22 mouse cellular contexts compared by ENCODE assay signal in genomic region chr4:10792628-10793027, GRCm38 (mm10).
"Had no signal": no experiment of that assay in that cellular context is flagged by ENCODE, and none has a peak within 500 bp of the region (broad histone marks: within the 10 kb centered on the region; RNA-seq: fewer than 3 reads in every experiment).

No protein-coding gene starts in this region.

- H3K9me3 ChIP-seq: heart, embryonic 10.5 days; heart, embryonic 12.5 days; hindbrain, embryonic 13.5 days; hindbrain, embryonic 15.5 days; kidney, embryonic 15.5 days; limb, embryonic 13.5 days; limb, embryonic 15.5 days had no signal

- H3K4me2 ChIP-seq: heart, embryonic 12.5 days; hindbrain, embryonic 13.5 days; hindbrain, embryonic 15.5 days; kidney, embryonic 15.5 days; limb, embryonic 13.5 days; limb, embryonic 15.5 days had no signal

- ATAC-seq: hindbrain, postnatal 0 days; intestine, embryonic 16.5 days had no signal

- H3K27me3 ChIP-seq: heart, embryonic 12.5 days; hindbrain, embryonic 13.5 days; hindbrain, embryonic 15.5 days; kidney, embryonic 15.5 days; limb, embryonic 13.5 days; limb, embryonic 15.5 days had no signal

- H3K27ac ChIP-seq: heart, embryonic 10.5 days; hindbrain, embryonic 13.5 days; hindbrain, embryonic 15.5 days; hindbrain, postnatal 0 days; kidney, embryonic 15.5 days; kidney, postnatal 0 days; limb, embryonic 13.5 days; limb, embryonic 15.5 days had no signal

- H3K4me3 ChIP-seq: heart, embryonic 10.5 days; heart, embryonic 12.5 days; hindbrain, embryonic 13.5 days; hindbrain, embryonic 15.5 days; kidney, embryonic 15.5 days; limb, embryonic 13.5 days; limb, embryonic 15.5 days had no signal

- H3K36me3 ChIP-seq: heart, embryonic 10.5 days; heart, embryonic 12.5 days; hindbrain, embryonic 13.5 days; hindbrain, embryonic 15.5 days; kidney, embryonic 15.5 days; limb, embryonic 13.5 days; limb, embryonic 15.5 days had no signal

- H3K4me1 ChIP-seq: hindbrain, embryonic 13.5 days; hindbrain, embryonic 15.5 days; kidney, embryonic 15.5 days had no signal

- DNase-seq: gastrocnemius, postnatal 14 days; gastrocnemius, postnatal 36 days; heart, adult 18-20 months; heart, postnatal 14 days; kidney, adult 11 months; kidney, adult 2 months; kidney, adult 9 months; kidney, postnatal 14 days; kidney, postnatal 36 days; layer of hippocampus, adult 9-11 months; layer of hippocampus, postnatal 36 days; left cerebral cortex, postnatal 4 days had no signal

- H3K9ac ChIP-seq: heart, embryonic 12.5 days; hindbrain, embryonic 13.5 days; hindbrain, embryonic 15.5 days; kidney, embryonic 15.5 days; limb, embryonic 13.5 days; limb, embryonic 15.5 days had no signal
